Mouse (Mus musculus): ENCODE measurements around the gene Best3. TPM values are rescaled to one million over a fixed set of nuclear protein-coding genes. Genes with fewer than 3 reads are reported as not detected.

The Best3 gene
- not detected in 2 replicates for polyA plus RNA-seq (2016; fragmentation: Nextera tagmentation; extraction: Ambion mirVana)

DNA sequence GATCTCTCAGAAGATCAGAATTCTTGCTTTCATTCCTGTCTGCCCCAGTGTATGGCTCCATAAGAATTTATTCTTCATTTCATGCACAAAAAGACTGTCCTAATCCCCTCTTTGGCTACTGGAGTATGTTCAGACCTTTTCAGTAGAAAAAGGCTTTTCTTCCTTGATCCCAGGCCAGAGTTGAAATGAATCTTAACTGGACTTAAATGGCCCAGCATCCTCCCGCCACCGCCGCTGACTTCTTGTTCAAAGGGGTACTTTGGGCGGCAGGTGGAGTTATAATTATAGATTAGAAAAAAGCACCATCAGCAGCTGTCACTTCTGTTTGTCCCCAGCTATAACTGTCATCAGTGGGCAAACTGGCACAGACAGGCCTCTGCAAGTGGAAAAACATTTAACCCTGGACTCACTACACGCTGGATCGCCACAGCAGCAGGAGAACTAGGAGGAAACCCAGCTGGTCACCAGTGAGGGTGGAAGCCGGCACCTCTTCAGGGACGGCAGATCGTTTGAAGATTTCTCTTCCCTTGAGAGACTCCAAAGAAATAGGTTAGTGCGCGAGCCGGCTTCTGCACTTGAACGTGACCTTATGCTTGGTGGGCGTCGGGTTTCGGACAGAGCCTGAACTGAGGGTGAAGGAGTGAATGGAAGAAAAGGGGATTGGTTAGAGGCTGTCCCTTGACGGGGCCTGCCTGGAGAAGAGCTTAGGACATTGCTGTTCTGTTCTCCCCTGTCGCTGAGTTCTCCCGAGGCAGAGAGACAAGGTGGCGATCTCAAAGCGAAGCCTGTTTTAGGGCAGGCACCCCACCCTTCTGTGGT, at the start of gene Best3:
TSS of gene Best3 (plus strand) at position 51 of the 819 bp plus-strand sequence.
- no peak within 1 kb of the TSS for H3K27ac ChIP-seq

GRCm38 (mm10) chr10:116943025-116943424, 43.1 kb upstream of the Best3 start:
- no peaks in the 10 kb centered on the region; the same call in 1 of the 2 replicates for H3K4me1 ChIP-seq
- peaks cover 60% of the 10 kb centered on the region for H3K36me3 ChIP-seq (replicated peaks)
- no peak for DNase-seq (ENCODE audit: extremely low spot score, low spot score)
- 92% methylated on average over 6 of the region's 6 CpGs for WGBS
- H3K27me3 ChIP-seq (ENCODE audit: poor library complexity, severe bottlenecking), result no peaks in the 10 kb centered on the region
- H3K27ac ChIP-seq, result no peak overlapping the region
- H3K4me3 ChIP-seq, result no peak overlapping the region
- H3K9me3 ChIP-seq, result peaks cover 9% of the 10 kb centered on the region

More for the DNA sequence above, at the start of gene Best3:
- Histone ChIP-seq H3K27me3 (ENCODE audit: poor library complexity, severe bottlenecking) (no peaks in the 10 kb centered on the region), H3K4me1 (peaks cover 19% of the 10 kb centered on the region), H3K9me3 (no peaks in the 10 kb centered on the region), H3K36me3 (replicated peaks) (no peaks in the 10 kb centered on the region), H3K4me3 (no peak within 1 kb of the TSS)
- 61% methylated on average over 21 of the region's 21 CpGs for WGBS
- DNase-seq (ENCODE audit: extremely low spot score, low spot score), result no peak

DNA sequence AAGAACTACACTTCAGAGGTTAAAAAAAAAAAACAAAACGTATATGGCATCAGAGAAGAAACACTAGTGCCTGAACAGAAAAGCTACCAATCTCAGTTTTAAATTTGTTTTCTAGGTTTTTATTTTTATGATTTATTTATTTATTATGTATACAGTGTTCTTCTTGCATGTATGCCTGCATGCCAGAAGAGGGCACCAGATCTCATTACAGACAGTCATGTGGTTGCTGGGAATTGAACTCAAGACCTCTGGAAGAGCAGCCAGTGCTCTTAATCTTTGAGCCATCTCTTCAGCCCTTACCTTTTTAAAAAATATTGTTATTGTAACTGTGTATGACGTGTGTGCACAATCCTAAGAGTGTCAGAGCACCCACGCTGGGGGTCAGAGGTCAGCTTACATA, 42.0 kb upstream of the Best3 start:
- Histone ChIP-seq H3K27me3 (ENCODE audit: poor library complexity, severe bottlenecking) (no peaks in the 10 kb centered on the region), H3K4me1 (peaks cover 11% of the 10 kb centered on the region), H3K4me3 (no peak overlapping the region), H3K9me3 (peaks cover 9% of the 10 kb centered on the region), H3K36me3 (replicated peaks) (peaks cover 48% of the 10 kb centered on the region), H3K27ac (no peak overlapping the region)
- no peak for DNase-seq (ENCODE audit: extremely low spot score, low spot score)
- WGBS, result 85% methylated on average over 3 of the region's 3 CpGs

GRCm38 (mm10) chr10:116944940-116945339, 41.2 kb upstream of the Best3 start:
- H3K27ac ChIP-seq, result no peak overlapping the region
- peaks cover 9% of the 10 kb centered on the region for H3K9me3 ChIP-seq
- H3K36me3 ChIP-seq (replicated peaks), result peaks cover 40% of the 10 kb centered on the region
- DNase-seq (ENCODE audit: extremely low spot score, low spot score), result no peak
- H3K27me3 ChIP-seq (ENCODE audit: poor library complexity, severe bottlenecking), result no peaks in the 10 kb centered on the region
- H3K4me1 ChIP-seq, result peaks cover 15% of the 10 kb centered on the region
- WGBS, result 89% methylated on average over 10 of the region's 10 CpGs
- H3K4me3 ChIP-seq, result no peak overlapping the region

DNA sequence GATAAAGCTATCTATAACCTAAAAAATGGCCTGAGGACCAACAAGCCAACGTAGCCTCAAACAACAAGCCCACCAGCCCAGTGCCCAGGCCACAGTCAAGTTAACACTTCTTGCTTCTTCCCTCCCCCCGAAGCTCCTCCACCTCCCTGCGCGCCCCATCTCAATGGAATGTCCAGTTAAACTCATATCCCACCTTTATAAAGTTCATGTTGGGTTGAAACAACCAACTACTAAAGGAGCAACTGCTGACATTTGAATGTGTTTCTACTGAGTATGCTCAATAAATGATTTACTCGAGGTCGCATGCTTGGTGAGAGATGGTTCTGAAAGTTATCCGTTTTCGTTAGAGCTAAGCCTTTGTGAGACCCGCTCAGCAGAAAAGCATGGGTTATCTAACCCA, 37.7 kb upstream of the Best3 start:
- DNase-seq (ENCODE audit: extremely low spot score, low spot score), result no peak
- peak overlapping the region; percentile 93 for H3K4me3 ChIP-seq
- peaks cover 11% of the 10 kb centered on the region for H3K36me3 ChIP-seq (replicated peaks)
- 84% methylated on average over 9 of the region's 9 CpGs for WGBS
- no peaks in the 10 kb centered on the region for H3K27me3 ChIP-seq (ENCODE audit: poor library complexity, severe bottlenecking)
- H3K4me1 ChIP-seq, result peaks cover 23% of the 10 kb centered on the region
- no peak overlapping the region for H3K27ac ChIP-seq
- no peaks in the 10 kb centered on the region for H3K9me3 ChIP-seq

DNA sequence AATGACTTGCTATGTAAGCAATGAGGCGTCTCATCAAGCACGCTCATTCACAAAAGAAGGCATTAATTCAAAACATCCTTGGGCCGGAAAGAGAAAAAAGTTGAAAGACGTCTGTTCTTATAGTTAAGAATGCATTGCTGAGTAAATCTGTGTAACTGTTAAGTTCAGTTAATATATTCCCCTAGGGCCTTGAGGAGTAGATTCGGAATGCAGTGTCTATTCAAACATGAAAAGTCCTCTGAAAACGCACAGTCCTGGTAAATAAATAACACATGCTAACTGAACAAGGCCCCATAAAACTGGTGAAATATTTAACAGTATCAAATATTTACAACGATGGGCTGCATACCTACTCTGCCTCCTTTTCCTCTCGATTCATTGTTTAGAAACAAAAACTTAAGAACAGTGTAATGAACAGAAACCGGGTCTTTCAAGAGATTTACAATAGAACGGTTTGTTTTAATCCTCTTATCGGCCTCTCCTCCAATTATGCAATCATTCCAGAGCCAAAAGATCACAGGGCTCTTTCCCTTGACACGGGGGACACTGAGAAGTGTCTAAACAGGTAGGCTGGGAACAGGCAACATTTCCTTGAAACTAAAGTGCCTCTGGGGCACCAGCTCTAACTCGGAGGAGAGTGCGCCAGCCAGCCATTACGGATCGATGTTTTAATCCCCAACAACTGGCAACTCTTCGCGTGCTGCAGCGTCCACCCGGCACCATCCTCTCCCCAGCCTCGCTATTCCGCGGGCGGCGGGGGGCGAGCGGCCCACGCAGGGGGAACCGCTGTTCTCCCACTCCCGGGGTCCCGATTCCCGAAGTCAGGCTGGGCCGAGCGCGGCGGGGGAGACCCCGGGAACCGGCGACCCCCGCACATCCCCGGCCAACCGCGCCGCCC, 36.8 kb upstream of the Best3 start:
- DNase-seq (ENCODE audit: extremely low spot score, low spot score), result peak; percentile 57
- Histone ChIP-seq H3K36me3 (replicated peaks) (peaks cover 11% of the 10 kb centered on the region), H3K27me3 (ENCODE audit: poor library complexity, severe bottlenecking) (no peaks in the 10 kb centered on the region), H3K27ac (peak overlapping the region; percentile 94), H3K4me1 (peaks cover 23% of the 10 kb centered on the region), H3K4me3 (peak overlapping the region; percentile 93), H3K9me3 (no peaks in the 10 kb centered on the region)
- WGBS, result 2% methylated on average over 44 of the region's 44 CpGs

DNA sequence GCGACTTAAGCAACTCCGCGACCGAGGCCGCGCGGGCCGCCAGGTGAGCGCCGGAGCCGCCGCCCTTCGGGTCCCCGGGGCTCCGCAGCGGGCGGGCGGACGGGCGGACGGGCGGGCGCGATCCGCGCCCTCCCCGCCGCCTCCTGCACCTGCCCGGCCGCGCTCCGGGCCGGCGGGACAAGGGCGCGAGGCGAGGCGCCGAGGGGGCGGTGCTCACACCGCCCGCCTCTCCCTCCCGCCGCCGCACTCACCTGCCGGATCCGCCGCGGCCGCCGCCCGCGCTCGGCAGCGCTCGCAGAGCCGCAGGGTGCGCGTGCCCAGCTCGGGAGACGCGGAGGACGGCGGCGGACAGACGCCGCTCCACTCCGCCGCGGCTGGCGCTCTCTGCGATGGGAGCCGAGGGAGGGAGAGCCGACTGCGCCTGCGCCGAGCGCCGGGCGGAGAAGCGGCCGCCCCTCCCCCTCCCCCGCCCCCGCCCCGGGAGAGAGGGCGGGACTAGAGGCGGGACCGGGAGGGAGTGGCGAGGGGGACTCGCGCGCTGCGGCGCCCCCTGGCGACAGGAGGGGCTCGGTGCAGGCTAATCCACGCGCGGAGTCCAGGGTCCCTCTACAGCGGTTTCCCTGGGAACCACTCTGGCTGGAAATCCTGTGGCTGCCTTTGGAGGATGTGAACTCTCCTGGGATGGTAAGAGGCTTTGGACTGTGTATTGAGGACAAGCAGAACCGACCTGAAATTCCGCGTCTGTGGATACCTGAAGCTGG, 35.9 kb upstream of the Best3 start, which contains the start of gene Rab3ip:
TSS of gene Rab3ip (minus strand) at position 761 of the 761 bp plus-strand sequence.
- peak within 1 kb of the TSS; percentile 93 for H3K4me3 ChIP-seq
- no peaks in the 10 kb centered on the region for H3K27me3 ChIP-seq (ENCODE audit: poor library complexity, severe bottlenecking)
- no peaks in the 10 kb centered on the region for H3K9me3 ChIP-seq
- DNase-seq (ENCODE audit: extremely low spot score, low spot score), result peak; percentile 93
- peaks cover 7% of the 10 kb centered on the region for H3K36me3 ChIP-seq (replicated peaks)
- 1% methylated on average over 77 of the region's 103 CpGs for WGBS
- peaks cover 23% of the 10 kb centered on the region for H3K4me1 ChIP-seq
- H3K27ac ChIP-seq, result peak within 1 kb of the TSS; percentile 94

GRCm38 (mm10) chr10:116950886-116951285, 35.2 kb upstream of the Best3 start:
- peak overlapping the region; percentile 93 for H3K4me3 ChIP-seq
- H3K4me1 ChIP-seq, result peaks cover 23% of the 10 kb centered on the region
- WGBS, result 37% methylated on average over 5 of the region's 5 CpGs
- DNase-seq (ENCODE audit: extremely low spot score, low spot score), result no peak
- peaks cover 7% of the 10 kb centered on the region for H3K36me3 ChIP-seq (replicated peaks)
- H3K9me3 ChIP-seq, result no peaks in the 10 kb centered on the region
- no peaks in the 10 kb centered on the region for H3K27me3 ChIP-seq (ENCODE audit: poor library complexity, severe bottlenecking)
- peak overlapping the region; percentile 94; the same call in 1 of the 2 replicates for H3K27ac ChIP-seq

DNA sequence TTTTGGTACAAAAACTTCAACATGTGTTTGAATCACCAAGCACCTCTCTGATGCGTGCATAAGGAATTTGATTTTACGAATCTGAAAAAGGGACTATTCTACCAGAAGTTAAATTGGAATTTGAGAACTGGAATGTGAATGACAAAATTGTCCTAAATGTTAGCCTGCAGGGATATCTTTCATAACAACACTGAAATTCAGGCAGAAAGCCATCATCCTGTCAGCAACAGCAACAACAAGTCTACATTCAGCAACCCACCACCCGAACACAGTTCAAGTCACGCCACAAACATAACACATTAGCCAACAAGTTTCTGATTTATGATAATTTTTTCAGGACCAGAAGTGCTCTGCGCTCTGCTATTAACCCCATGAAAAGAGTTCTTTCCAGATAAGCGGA, 30.9 kb upstream of the Best3 start:
- no peak overlapping the region for H3K27ac ChIP-seq
- no peak for DNase-seq (ENCODE audit: extremely low spot score, low spot score)
- WGBS, result 93% methylated on average over 6 of the region's 6 CpGs
- H3K27me3 ChIP-seq (ENCODE audit: poor library complexity, severe bottlenecking), result no peaks in the 10 kb centered on the region
- peaks cover 8% of the 10 kb centered on the region for H3K4me1 ChIP-seq
- no peaks in the 10 kb centered on the region for H3K36me3 ChIP-seq (replicated peaks)
- no peaks in the 10 kb centered on the region for H3K9me3 ChIP-seq
- H3K4me3 ChIP-seq, result no peak overlapping the region

- H3K27me3 ChIP-seq (ENCODE audit: poor library complexity, severe bottlenecking), result no peaks in the 10 kb centered on the region
- no peak overlapping the region for H3K27ac ChIP-seq
- DNase-seq (ENCODE audit: extremely low spot score, low spot score), result no peak
- 93% methylated on average over 11 of the region's 11 CpGs for WGBS
- H3K36me3 ChIP-seq (replicated peaks), result no peaks in the 10 kb centered on the region
- H3K4me1 ChIP-seq, result no peaks in the 10 kb centered on the region
- H3K9me3 ChIP-seq, result no peaks in the 10 kb centered on the region
- no peak overlapping the region for H3K4me3 ChIP-seq
Measured at GRCm38 (mm10) chr10:116956483-116957158, 29.5 kb upstream of the Best3 start.

DNA sequence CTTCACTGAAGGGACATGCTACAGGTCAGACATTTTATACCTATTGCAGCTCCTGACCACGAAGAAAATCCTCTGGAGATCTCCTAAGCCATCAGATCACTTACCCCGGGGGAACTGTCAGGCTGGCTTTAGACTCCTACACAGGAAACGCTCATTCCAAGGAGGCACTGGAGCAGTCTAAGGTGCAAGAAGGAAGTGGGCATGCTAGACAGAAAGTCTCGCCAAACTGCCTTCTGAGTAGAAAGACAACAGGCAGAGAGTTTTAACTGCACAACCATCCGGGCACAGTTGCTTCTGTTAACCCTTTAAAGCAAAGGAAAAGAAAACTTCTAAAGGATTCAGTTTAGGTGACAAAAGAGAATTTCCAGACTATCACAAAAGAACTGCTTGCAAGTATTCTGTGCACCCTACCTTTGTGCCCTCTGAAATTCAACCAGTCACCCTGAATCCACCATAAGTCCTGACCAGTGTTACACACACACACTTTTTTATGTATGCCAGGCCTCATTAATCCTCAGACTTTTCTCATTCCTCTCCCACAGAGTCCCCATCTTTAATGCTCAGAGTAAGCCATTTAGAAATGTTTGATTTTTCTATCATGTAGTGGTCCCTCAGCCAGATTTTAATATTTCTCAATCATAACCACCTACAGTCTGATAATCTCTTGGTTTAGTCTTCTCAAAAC, 28.1 kb upstream of the Best3 start:
- DNase-seq (ENCODE audit: extremely low spot score, low spot score), result no peak
- H3K27me3 ChIP-seq (ENCODE audit: poor library complexity, severe bottlenecking), result no peaks in the 10 kb centered on the region
- H3K9me3 ChIP-seq, result no peaks in the 10 kb centered on the region
- no peak overlapping the region for H3K27ac ChIP-seq
- WGBS, result 60% methylated on average over 5 of the region's 5 CpGs
- no peaks in the 10 kb centered on the region for H3K4me1 ChIP-seq
- no peak overlapping the region for H3K4me3 ChIP-seq
- no peaks in the 10 kb centered on the region for H3K36me3 ChIP-seq (replicated peaks)

All from forebrain, embryonic 10.5 days (tissue).